Mouse (Mus musculus): ENCODE results near the gene Atp2a1. TPM values are rescaled to one million over a fixed set of nuclear protein-coding genes. Genes with fewer than 3 reads are reported as not detected.

Atp2a1 gene
- polyA plus RNA-seq, 1 experiment from 2014 or later, result 12.7 TPM

DNA sequence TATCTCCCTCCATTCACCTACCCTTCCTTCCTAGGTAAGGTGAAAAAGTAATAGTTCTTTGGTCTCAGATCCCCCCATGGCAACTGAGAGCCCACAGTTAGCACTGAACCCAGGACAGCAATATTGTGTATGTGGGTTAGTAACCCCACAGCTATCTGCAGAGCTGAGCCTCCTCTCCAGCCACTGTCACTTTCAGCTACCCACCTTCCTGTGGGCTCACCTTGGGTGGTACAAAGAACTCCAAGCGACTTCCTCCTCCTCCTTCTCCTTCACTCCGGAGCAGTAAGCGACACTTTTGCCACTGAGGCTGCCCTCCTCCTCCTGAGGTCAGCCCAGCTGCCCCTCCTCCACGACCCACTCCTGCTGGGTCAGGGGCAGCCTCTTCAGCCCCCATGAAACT is 8.9 kb upstream of the Atp2a1 start:
- no peak for ATAC-seq (ENCODE audit: low FRiP score)
- H3K36me3 ChIP-seq, result peaks cover 58% of the 10 kb centered on the region
- WGBS, result 90% methylated on average over 4 of the region's 4 CpGs
- no peak overlapping the region for H3K4me3 ChIP-seq (replicated peaks)
- no peaks in the 10 kb centered on the region for H3K9me3 ChIP-seq (replicated peaks)
- no peak overlapping the region for H3K4me2 ChIP-seq
- H3K4me1 ChIP-seq, result peaks cover 35% of the 10 kb centered on the region
- H3K9ac ChIP-seq (replicated peaks), result no peak overlapping the region
- H3K27ac ChIP-seq (replicated peaks), result no peak overlapping the region
- H3K27me3 ChIP-seq (replicated peaks), result no peaks in the 10 kb centered on the region

GRCm38 (mm10) chr7:126471361-126471760 is 8.5 kb upstream of the Atp2a1 start:
- 94% methylated on average over 5 of the region's 5 CpGs for whole genome bisulfite sequencing
- Histone ChIP-seq H3K4me2 (no peak overlapping the region), H3K4me3 (replicated peaks) (no peak overlapping the region), H3K27ac (replicated peaks) (no peak overlapping the region), H3K36me3 (peaks cover 63% of the 10 kb centered on the region), H3K27me3 (replicated peaks) (no peaks in the 10 kb centered on the region), H3K9ac (replicated peaks) (no peak overlapping the region), H3K4me1 (peaks cover 35% of the 10 kb centered on the region), H3K9me3 (replicated peaks) (no peaks in the 10 kb centered on the region)
- ATAC-seq (ENCODE audit: low FRiP score), result no peak

DNA sequence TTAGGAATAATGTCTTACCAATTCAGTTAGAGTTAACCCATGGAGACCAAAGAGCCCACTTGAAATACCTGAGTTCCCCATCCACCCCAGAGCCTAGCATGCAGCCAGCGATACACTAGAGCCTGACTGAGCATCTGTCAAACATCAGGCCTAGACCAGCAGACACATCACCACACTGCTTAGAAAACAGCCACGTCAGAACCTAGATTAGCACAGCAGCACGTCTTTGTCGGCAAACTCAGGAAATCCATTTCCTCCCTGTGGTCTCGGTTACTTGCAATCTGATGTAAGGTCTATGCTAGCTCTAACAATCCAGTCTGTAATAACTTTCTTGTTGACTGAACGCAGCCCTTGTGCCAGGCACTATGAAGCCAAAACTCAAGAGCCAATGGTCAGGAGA is 7.2 kb upstream of the Atp2a1 start:
- no peak overlapping the region for H3K4me3 ChIP-seq (replicated peaks)
- no peaks in the 10 kb centered on the region for H3K9me3 ChIP-seq (replicated peaks)
- H3K4me2 ChIP-seq, result no peak overlapping the region
- peaks cover 64% of the 10 kb centered on the region for H3K36me3 ChIP-seq
- no peaks in the 10 kb centered on the region for H3K27me3 ChIP-seq (replicated peaks)
- no peak for ATAC-seq (ENCODE audit: low FRiP score)
- WGBS, result 91% methylated on average over 6 of the region's 6 CpGs
- H3K27ac ChIP-seq (replicated peaks), result no peak overlapping the region
- peaks cover 28% of the 10 kb centered on the region for H3K4me1 ChIP-seq
- no peak overlapping the region for H3K9ac ChIP-seq (replicated peaks)

DNA sequence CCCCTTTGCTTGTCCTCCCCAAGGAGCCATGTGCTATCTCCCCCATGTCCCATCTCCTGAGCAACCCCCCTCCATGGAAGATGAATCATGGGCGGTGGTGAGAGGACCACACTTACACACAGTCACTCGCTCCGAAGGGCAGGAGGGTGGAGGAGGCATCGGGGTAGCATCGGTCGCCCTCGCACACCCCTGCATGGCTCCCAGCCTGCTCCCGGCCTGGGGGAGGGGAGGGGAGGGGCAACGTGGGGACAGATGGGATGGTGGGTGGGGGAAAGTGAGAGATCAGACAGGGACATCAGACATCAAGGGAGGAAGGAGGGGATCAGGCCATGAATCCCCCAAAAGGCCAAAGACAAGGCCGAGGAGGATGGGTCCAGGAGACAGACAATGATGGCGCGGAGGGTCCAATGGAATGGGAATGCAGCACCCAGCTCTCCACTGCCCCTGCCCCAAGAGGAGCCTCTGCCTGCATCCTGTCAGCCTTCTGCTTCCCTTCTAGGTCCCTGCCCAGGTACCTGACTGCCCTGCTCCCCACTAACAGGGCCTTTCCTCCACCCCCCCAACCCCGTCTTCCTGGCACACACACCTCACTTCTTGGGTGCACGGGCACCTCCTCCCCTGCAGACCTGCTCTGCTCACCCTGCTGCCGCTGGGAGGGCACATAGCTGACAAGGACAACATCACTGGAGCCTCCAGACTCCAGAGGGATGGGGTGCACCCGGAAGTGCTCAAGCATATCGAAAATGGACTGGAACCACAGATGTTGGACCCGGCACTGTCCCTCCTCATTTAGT is 5.1 kb upstream of the Atp2a1 start:
- Histone ChIP-seq H3K4me3 (replicated peaks) (no peak overlapping the region), H3K4me2 (no peak overlapping the region), H3K9ac (replicated peaks) (no peak overlapping the region), H3K36me3 (peaks cover 64% of the 10 kb centered on the region), H3K27ac (replicated peaks) (no peak overlapping the region), H3K4me1 (peaks cover 14% of the 10 kb centered on the region), H3K9me3 (replicated peaks) (no peaks in the 10 kb centered on the region), H3K27me3 (replicated peaks) (no peaks in the 10 kb centered on the region)
- ATAC-seq (ENCODE audit: low FRiP score), result no peak
- 93% methylated on average over 18 of the region's 18 CpGs for WGBS

- Histone ChIP-seq H3K27ac (replicated peaks) (no peak overlapping the region), H3K9me3 (replicated peaks) (no peaks in the 10 kb centered on the region), H3K9ac (replicated peaks) (no peak overlapping the region), H3K4me3 (replicated peaks) (no peak overlapping the region), H3K36me3 (peaks cover 58% of the 10 kb centered on the region), H3K27me3 (replicated peaks) (no peaks in the 10 kb centered on the region), H3K4me2 (no peak overlapping the region), H3K4me1 (peaks cover 7% of the 10 kb centered on the region; the same call in 1 of the 2 replicates)
- no peak for ATAC-seq (ENCODE audit: low FRiP score)
- 67% methylated on average over 5 of the region's 5 CpGs for WGBS
Measured at GRCm38 (mm10) chr7:126467271-126467670, 4.4 kb upstream of the Atp2a1 start.

DNA sequence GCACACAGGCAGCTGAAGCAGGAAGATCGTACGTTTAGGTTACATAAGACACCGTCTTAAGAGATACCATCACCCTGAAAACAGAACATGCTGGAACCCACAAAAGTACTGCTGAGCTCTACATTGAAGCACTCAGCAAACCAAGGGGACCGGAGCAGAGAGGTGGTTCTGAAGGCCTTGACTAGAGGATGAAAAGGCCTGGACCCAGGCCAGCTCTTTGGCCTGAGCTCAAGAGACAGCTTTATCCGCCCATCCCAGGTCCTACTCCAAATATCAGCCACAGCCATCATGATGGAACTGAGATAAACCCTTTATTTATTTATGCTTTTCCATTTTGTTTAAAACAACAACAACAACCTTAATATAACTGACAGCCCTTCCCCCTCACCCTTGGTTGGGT is 3.8 kb upstream of the Atp2a1 start:
- Histone ChIP-seq H3K36me3 (peaks cover 53% of the 10 kb centered on the region), H3K4me3 (replicated peaks) (no peak overlapping the region), H3K27me3 (replicated peaks) (no peaks in the 10 kb centered on the region), H3K4me1 (peaks cover 3% of the 10 kb centered on the region; the same call in 1 of the 2 replicates), H3K4me2 (no peak overlapping the region), H3K27ac (replicated peaks) (no peak overlapping the region), H3K9me3 (replicated peaks) (no peaks in the 10 kb centered on the region), H3K9ac (replicated peaks) (no peak overlapping the region)
- ATAC-seq (ENCODE audit: low FRiP score), result no peak
- 95% methylated on average over 5 of the region's 5 CpGs for WGBS

GRCm38 (mm10) chr7:126466116-126466515 is 3.2 kb upstream of the Atp2a1 start:
- no peak overlapping the region for H3K4me3 ChIP-seq (replicated peaks)
- H3K27me3 ChIP-seq (replicated peaks), result no peaks in the 10 kb centered on the region
- WGBS, result 74% methylated on average over 9 of the region's 9 CpGs
- H3K4me1 ChIP-seq, result no peaks in the 10 kb centered on the region
- H3K36me3 ChIP-seq, result peaks cover 47% of the 10 kb centered on the region
- no peak overlapping the region for H3K27ac ChIP-seq (replicated peaks)
- no peak overlapping the region for H3K4me2 ChIP-seq
- ATAC-seq (ENCODE audit: low FRiP score), result no peak
- no peaks in the 10 kb centered on the region for H3K9me3 ChIP-seq (replicated peaks)
- no peak overlapping the region for H3K9ac ChIP-seq (replicated peaks)

GRCm38 (mm10) chr7:126465246-126466030 is 2.5 kb upstream of the Atp2a1 start:
- Histone ChIP-seq H3K4me1 (no peaks in the 10 kb centered on the region), H3K27ac (replicated peaks) (no peak overlapping the region), H3K4me2 (no peak overlapping the region), H3K9me3 (replicated peaks) (no peaks in the 10 kb centered on the region), H3K27me3 (replicated peaks) (no peaks in the 10 kb centered on the region), H3K36me3 (peaks cover 41% of the 10 kb centered on the region), H3K4me3 (replicated peaks) (no peak overlapping the region), H3K9ac (replicated peaks) (no peak overlapping the region)
- ATAC-seq (ENCODE audit: low FRiP score), result no peak
- WGBS, result 70% methylated on average over 7 of the region's 7 CpGs

DNA sequence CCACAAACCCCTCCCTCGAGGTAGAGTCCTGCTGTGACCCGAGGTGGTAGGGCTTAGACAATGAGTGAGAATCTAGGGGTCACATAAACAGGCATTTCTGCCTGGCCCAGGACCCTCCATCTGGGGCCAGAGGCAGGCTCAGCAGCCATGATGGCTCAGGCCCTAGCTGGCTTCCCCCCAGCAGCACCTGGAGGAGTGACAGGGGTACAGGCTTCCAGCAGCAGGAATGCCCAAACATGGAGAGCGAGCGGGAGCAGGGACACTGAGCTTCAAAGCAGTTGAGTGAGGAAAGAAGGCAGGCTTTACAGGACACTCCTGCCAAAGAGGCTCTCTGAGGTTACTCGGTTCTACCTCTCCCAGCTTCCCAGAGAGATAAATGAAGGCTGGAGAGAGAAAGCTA is 1.9 kb upstream of the Atp2a1 start:
- Histone ChIP-seq H3K4me3 (replicated peaks) (no peak overlapping the region), H3K27ac (replicated peaks) (no peak overlapping the region), H3K9me3 (replicated peaks) (no peaks in the 10 kb centered on the region), H3K4me2 (no peak overlapping the region), H3K36me3 (peaks cover 36% of the 10 kb centered on the region), H3K9ac (replicated peaks) (no peak overlapping the region), H3K4me1 (no peaks in the 10 kb centered on the region), H3K27me3 (replicated peaks) (no peaks in the 10 kb centered on the region)
- 49% methylated on average over 5 of the region's 5 CpGs for WGBS
- no peak for ATAC-seq (ENCODE audit: low FRiP score)

DNA sequence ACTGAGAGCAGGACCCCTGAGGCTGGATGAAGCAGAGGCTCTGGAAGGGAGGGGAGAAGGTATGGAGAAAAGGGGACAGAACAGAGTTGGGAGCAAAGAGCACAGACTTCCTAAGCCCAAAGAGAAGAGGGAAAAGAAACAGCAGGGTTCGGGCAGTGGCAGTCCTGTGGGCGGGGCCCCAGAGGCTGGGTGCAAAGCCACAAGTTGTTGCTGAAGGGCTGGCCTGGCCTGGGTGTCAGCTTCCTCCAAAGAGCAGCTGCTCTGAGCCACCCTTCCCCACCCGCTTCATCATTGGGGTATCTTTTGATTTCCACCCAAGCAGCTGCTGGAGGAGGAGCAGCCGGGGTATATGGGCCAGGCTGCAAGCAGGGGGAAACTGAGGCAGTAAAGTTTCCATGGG is 1.2 kb upstream of the Atp2a1 start:
- ATAC-seq (ENCODE audit: low FRiP score), result no peak
- H3K27ac ChIP-seq (replicated peaks), result no peak overlapping the region
- no peak overlapping the region for H3K4me3 ChIP-seq (replicated peaks)
- H3K9ac ChIP-seq (replicated peaks), result no peak overlapping the region
- H3K4me1 ChIP-seq, result no peaks in the 10 kb centered on the region
- 69% methylated on average over 4 of the region's 4 CpGs for WGBS
- no peaks in the 10 kb centered on the region for H3K27me3 ChIP-seq (replicated peaks)
- no peak overlapping the region for H3K4me2 ChIP-seq
- peaks cover 29% of the 10 kb centered on the region for H3K36me3 ChIP-seq
- no peaks in the 10 kb centered on the region for H3K9me3 ChIP-seq (replicated peaks)

GRCm38 (mm10) chr7:126463547-126463946 is 639 bp upstream of the Atp2a1 start:
- Histone ChIP-seq H3K9ac (replicated peaks) (no peak overlapping the region), H3K27ac (replicated peaks) (no peak overlapping the region), H3K36me3 (peaks cover 23% of the 10 kb centered on the region), H3K9me3 (replicated peaks) (no peaks in the 10 kb centered on the region), H3K4me3 (replicated peaks) (no peak overlapping the region), H3K4me2 (no peak overlapping the region), H3K27me3 (replicated peaks) (no peaks in the 10 kb centered on the region), H3K4me1 (no peaks in the 10 kb centered on the region)
- 71% methylated on average over 4 of the region's 4 CpGs for WGBS
- ATAC-seq (ENCODE audit: low FRiP score), result no peak

DNA sequence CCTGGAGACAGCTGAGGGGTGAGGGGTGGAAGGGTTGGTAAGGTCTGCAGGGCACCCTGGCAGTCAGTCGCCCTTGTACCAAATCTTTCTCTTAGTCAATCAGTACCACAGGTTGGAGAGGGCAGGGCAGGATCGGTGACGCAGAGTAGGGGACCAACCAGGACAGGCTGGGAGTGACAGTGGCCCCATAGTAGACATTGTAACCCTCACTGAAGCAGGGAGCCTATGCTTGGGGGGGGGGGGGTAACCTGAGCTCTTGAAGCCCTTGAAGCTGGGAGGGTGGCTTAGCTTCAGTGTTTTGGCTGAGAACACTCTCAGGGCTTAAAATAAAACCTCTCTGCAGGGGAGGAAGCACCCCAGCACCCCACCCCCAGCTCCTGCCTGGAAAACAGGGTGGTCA is 1.3 kb downstream of the Atp2a1 start:
- ATAC-seq (ENCODE audit: low FRiP score), result no peak
- Histone ChIP-seq H3K9ac (replicated peaks) (no peak overlapping the region), H3K9me3 (replicated peaks) (no peaks in the 10 kb centered on the region), H3K4me2 (no peak overlapping the region), H3K27ac (replicated peaks) (no peak overlapping the region), H3K4me1 (no peaks in the 10 kb centered on the region), H3K36me3 (peaks cover 4% of the 10 kb centered on the region), H3K4me3 (replicated peaks) (no peak overlapping the region), H3K27me3 (replicated peaks) (no peaks in the 10 kb centered on the region)
- WGBS, result 76% methylated on average over 3 of the region's 3 CpGs

Data from neural tube, embryonic 15.5 days (tissue).